Mouse (Mus musculus) mesoderm, embryonic 11.5 days (tissue): Measurements from ENCODE around the gene Ptgfrn.
A peak's percentile ranks its signal among the peaks of the same experiment; 100 is the strongest.

Source experiments
- DNase-seq: peaks from one replicate; pipeline ENCODE4 v3.0.0-alpha.2; 2012; ENCODE audit warnings: low read depth, low spot score

The Ptgfrn gene

GRCm38 (mm10) chr3:101116431-101117385, 6.6 kb upstream of the Ptgfrn start:
- DNase-seq: no peak

- DNase-seq: no peak
Observed at GRCm38 (mm10) chr3:101112518-101112894, 2.4 kb upstream of the Ptgfrn start.

GRCm38 (mm10) chr3:101111848-101112517, 1.9 kb upstream of the Ptgfrn start:
- peak; percentile 73 for DNase-seq

- no peak for DNase-seq
Observed at GRCm38 (mm10) chr3:101111321-101111720, 1.2 kb upstream of the Ptgfrn start.

- DNase-seq: no peak
Observed at GRCm38 (mm10) chr3:101110838-101111103, 693 bp upstream of the Ptgfrn start.

- DNase-seq: no peak
Observed at GRCm38 (mm10) chr3:101109558-101110021, 488 bp downstream of the Ptgfrn start.

GRCm38 (mm10) chr3:101108848-101109247, 1.2 kb downstream of the Ptgfrn start:
- no peak for DNase-seq

GRCm38 (mm10) chr3:101108282-101108681, 1.8 kb downstream of the Ptgfrn start:
- no peak for DNase-seq

- no peak for DNase-seq
Observed at GRCm38 (mm10) chr3:101106326-101106725, 3.8 kb downstream of the Ptgfrn start.

GRCm38 (mm10) chr3:101105486-101105885, 4.6 kb downstream of the Ptgfrn start:
- no peak for DNase-seq

- DNase-seq: no peak
Observed at GRCm38 (mm10) chr3:101104883-101105282, 5.2 kb downstream of the Ptgfrn start.

GRCm38 (mm10) chr3:101103770-101104169, 6.3 kb downstream of the Ptgfrn start:
- DNase-seq: no peak

- no peak for DNase-seq
Observed at GRCm38 (mm10) chr3:101102106-101102505, 8.0 kb downstream of the Ptgfrn start.

- DNase-seq: no peak
Observed at GRCm38 (mm10) chr3:101101184-101101583, 8.9 kb downstream of the Ptgfrn start.

GRCm38 (mm10) chr3:101099701-101100357, 10.2 kb downstream of the Ptgfrn start:
- no peak for DNase-seq

- DNase-seq: no peak
Observed at GRCm38 (mm10) chr3:101098073-101098472, 12.0 kb downstream of the Ptgfrn start.

- no peak for DNase-seq
Observed at GRCm38 (mm10) chr3:101097146-101097800, 12.8 kb downstream of the Ptgfrn start.

- no peak for DNase-seq
Observed at GRCm38 (mm10) chr3:101095761-101096449, 14.2 kb downstream of the Ptgfrn start.

GRCm38 (mm10) chr3:101092202-101092601, 17.9 kb downstream of the Ptgfrn start:
- no peak for DNase-seq

- DNase-seq: no peak
Observed at GRCm38 (mm10) chr3:101086584-101087445, 23.3 kb downstream of the Ptgfrn start.
